Mouse (Mus musculus) CD4-positive naive resting alpha-beta T cell, adult 57 days (primary cell): ENCODE data around the gene Acad12. TPM values are rescaled to one million over a fixed set of nuclear protein-coding genes. Genes with fewer than 3 reads are reported as not detected.

Source experiments
- total RNA-seq: library from RNA; stranded (reverse); gene quantifications from one replicate; pipeline ENCODE4 v1.2.4, GENCODE M21; 2023

Gene Acad12
- total RNA-seq: 10.3 TPM

GRCm38 (mm10) chr5:121618592-121619513, at the start of gene Acad12:
Gene Acad12 (minus strand): TSS chr5:121618938.

GRCm38 (mm10) chr5:121660059-121660896, 41.5 kb upstream of the Acad12 start, which contains the start of the genes Acad10 and Brap:
Gene Acad10 (minus strand): TSS chr5:121660514.
Gene Brap (plus strand): TSS chr5:121660563.

GRCm38 (mm10) chr5:121593451-121594401, 25.0 kb downstream of the Acad12 start, which contains the start of gene Aldh2:
Gene Aldh2 (minus strand): TSS chr5:121593824.

Other genes starting within 250 kb of the Acad12 start
- gene Trafd1, start 233.3 kb downstream of the Acad12 start, total RNA-seq: 39.3 TPM
- gene Naa25, start 221.0 kb downstream of the Acad12 start, total RNA-seq: 42.7 TPM
- 0.92 TPM for gene Tmem116, start 167.0 kb downstream of the Acad12 start, total RNA-seq
- gene Erp29, start 166.4 kb downstream of the Acad12 start, total RNA-seq: 69.0 TPM
- not detected for gene Adam1b, start 115.5 kb downstream of the Acad12 start, total RNA-seq
- gene Adam1a, start 73.5 kb downstream of the Acad12 start, total RNA-seq: 10.7 TPM
- gene Gm42878, start 73.5 kb downstream of the Acad12 start, total RNA-seq: not detected
- 92.0 TPM for gene Mapkapk5, start 73.0 kb downstream of the Acad12 start, total RNA-seq
- 126 TPM for gene Aldh2, start 25.1 kb downstream of the Acad12 start, total RNA-seq
- 11.9 TPM for gene Acad10, start 41.6 kb upstream of the Acad12 start, total RNA-seq
- 108 TPM for gene Brap, start 41.6 kb upstream of the Acad12 start, total RNA-seq
- gene Atxn2, start 92.4 kb upstream of the Acad12 start, total RNA-seq: 114 TPM
- gene Sh2b3, start 218.7 kb upstream of the Acad12 start, total RNA-seq: 36.9 TPM
- 3.3 TPM for gene Pheta1, start 230.0 kb upstream of the Acad12 start, total RNA-seq